Mouse (Mus musculus) liver, embryonic 14.5 days (tissue): ENCODE measurements at regions not wholly inside any gene's neighbourhood (a gene's known extent, or its start where the extent isn't known, plus 50 kb on each side); places are given as distances from the start of the nearest gene placed in this dataset.

Source experiments
- CTCF ChIP-seq: IDR thresholded peaks from 2 replicates; pipeline ENCODE4 v1.5.1; 2016; ENCODE audit warnings: antibody characterized with exemption, low read depth, control low read depth
- EP300 ChIP-seq: IDR thresholded peaks from 2 replicates; pipeline ENCODE4 v1.6.1; 2016; ENCODE audit warnings: antibody characterized with exemption, low read depth

GRCm38 (mm10) chr3:102357062-102357610 is 112.6 kb upstream of the Ngf start:
- no peak for TF ChIP-seq CTCF
- no peak for TF ChIP-seq EP300
